Mouse (Mus musculus) forebrain, postnatal 0 days (tissue): ENCODE data around the gene Cnot2. TPM values are rescaled to one million over a fixed set of nuclear protein-coding genes. Genes with fewer than 3 reads are reported as not detected.

ENCODE experiments used
- ATAC-seq: fragments of 200-750 bp; cut with Nextera tagmentation; 2 replicates; pipeline ENCODE4 v1.8.0; 2017; ENCODE audit warnings: mild to moderate bottlenecking, moderate library complexity
- DNase-seq: peaks from one replicate; pipeline ENCODE4 v3.0.0-alpha.2; 2015
- H3K27ac ChIP-seq: fragments of 300-500 bp; sonication (generic); 2 replicates; pipeline ENCODE4 v1.5.1; 2014; ENCODE audit warnings: low read depth, mild to moderate bottlenecking, antibody characterized with exemption, low read length, moderate library complexity, mixed read lengths
- H3K27me3 ChIP-seq: fragments of 300-500 bp; sonication (generic); 2 replicates; pipeline ENCODE4 v1.6.1; 2014; ENCODE audit warnings: mild to moderate bottlenecking, low read length, mixed read lengths; ENCODE audit not compliant: insufficient read depth
- H3K36me3 ChIP-seq: fragments of 300-500 bp; sonication (generic); 2 replicates; pipeline ENCODE4 v1.6.1; 2014; ENCODE audit warnings: mild to moderate bottlenecking, moderate library complexity; ENCODE audit not compliant: insufficient read depth
- H3K4me1 ChIP-seq: fragments of 300-500 bp; sonication (generic); 2 replicates; pipeline ENCODE4 v1.6.1; 2014; ENCODE audit warnings: antibody characterized with exemption; ENCODE audit not compliant: insufficient read depth
- H3K4me2 ChIP-seq: fragments of 300-500 bp; sonication (generic); 2 replicates; pipeline ENCODE4 v1.6.1; 2014; ENCODE audit warnings: low read depth, mild to moderate bottlenecking, moderate library complexity
- H3K4me3 ChIP-seq: fragments of 300-500 bp; sonication (generic); 2 replicates; pipeline ENCODE4 v1.5.1; 2014; ENCODE audit warnings: low read depth, low read length, mixed read lengths
- H3K9ac ChIP-seq: fragments of 300-500 bp; sonication (generic); 2 replicates; pipeline ENCODE4 v1.6.1; 2014; ENCODE audit warnings: mild to moderate bottlenecking
- H3K9me3 ChIP-seq: fragments of 300-500 bp; sonication (generic); 2 replicates; pipeline ENCODE4 v1.6.1; 2016; ENCODE audit warnings: low read length
- CTCF ChIP-seq: sonication (generic); IDR thresholded peaks from 2 replicates; pipeline ENCODE4 v1.5.1; 2016; ENCODE audit warnings: antibody characterized with exemption, control low read depth, low read depth
- WGBS: fragments of 180-500 bp; shearing (Covaris S2); extraction: QIAGEN DNeasy Blood & Tissue Kit; methylation state at CpG from one replicate; pipeline ENCODE4 v1.1.7; 2014; 5-methylcytosine and 5-hydroxymethylcytosine counted together
- polyA plus RNA-seq: library from polyadenylated mRNA; unstranded; fragments of >200 nt; fragmentation: Nextera tagmentation; extraction: Ambion mirVana; gene quantifications from 2 replicates; pipeline ENCODE4 v1.2.1, GENCODE M21; 2015
- total RNA-seq: library from RNA; depleted of rRNA; stranded (reverse); fragments of >200 nt; gene quantifications from 2 replicates; pipeline ENCODE4 v1.2.3, GENCODE M21; 2014

Cnot2 gene
- total and polyA plus RNA-seq, 2 experiments from 2014 or later, result 75.8 to 111 TPM

DNA sequence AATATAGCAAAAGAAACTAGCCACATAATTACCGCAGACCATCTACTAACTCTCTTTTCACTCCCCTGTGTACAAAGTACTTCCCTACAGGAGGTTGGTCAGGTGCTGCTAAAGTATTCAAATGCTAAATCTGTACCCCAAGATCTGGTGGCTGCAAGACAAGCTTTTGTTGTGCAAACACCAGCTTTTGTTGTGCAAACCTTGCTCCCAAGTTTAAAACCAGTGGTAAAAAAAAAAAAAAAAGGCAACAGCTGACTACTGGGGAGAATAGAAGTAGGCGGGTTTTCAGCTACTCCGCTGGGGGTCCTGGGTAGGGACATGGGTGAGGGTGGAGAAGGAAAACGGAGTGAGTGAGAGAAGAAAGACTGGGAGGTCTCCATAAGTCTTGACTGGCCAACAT, 19.1 kb downstream of the Cnot2 start:
- H3K9me3 ChIP-seq, result no peaks in the 10 kb centered on the region
- H3K4me2 ChIP-seq, result no peak overlapping the region
- no peak for TF ChIP-seq CTCF
- no peaks in the 10 kb centered on the region for H3K4me1 ChIP-seq
- H3K4me3 ChIP-seq, result no peak overlapping the region
- no peak overlapping the region for H3K9ac ChIP-seq
- WGBS, result 31% methylated on average over 4 of the region's 4 CpGs
- no peaks in the 10 kb centered on the region for H3K27me3 ChIP-seq
- no peak overlapping the region for H3K27ac ChIP-seq
- no peak for DNase-seq
- no peak for ATAC-seq
- H3K36me3 ChIP-seq, result no peaks in the 10 kb centered on the region

DNA sequence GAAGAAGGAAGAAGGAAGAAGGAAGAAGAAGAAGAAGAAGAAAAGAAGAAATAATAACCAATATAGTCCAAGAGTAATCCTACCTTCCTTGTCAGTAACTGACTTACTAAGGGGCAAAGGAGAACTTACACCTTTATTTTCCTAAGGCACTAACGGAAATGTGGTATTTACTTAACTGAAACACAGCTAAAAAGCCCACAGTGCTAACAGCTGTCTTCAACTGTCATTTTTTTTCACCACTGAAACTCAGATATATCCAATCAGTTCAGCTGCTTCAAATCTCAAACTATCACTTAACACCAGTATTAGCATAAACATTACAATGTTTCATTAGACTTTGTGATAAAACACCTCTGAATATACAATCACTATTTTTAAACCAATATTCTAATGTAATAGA, 22.1 kb downstream of the Cnot2 start:
- Histone ChIP-seq H3K9ac (no peak overlapping the region), H3K4me1 (no peaks in the 10 kb centered on the region), H3K9me3 (no peaks in the 10 kb centered on the region), H3K36me3 (no peaks in the 10 kb centered on the region), H3K27me3 (no peaks in the 10 kb centered on the region), H3K4me3 (no peak overlapping the region), H3K4me2 (no peak overlapping the region), H3K27ac (no peak overlapping the region)
- TF ChIP-seq CTCF, result no peak
- 75% methylated on average over 1 of the region's 1 CpGs for WGBS
- no peak for ATAC-seq
- DNase-seq, result no peak

DNA sequence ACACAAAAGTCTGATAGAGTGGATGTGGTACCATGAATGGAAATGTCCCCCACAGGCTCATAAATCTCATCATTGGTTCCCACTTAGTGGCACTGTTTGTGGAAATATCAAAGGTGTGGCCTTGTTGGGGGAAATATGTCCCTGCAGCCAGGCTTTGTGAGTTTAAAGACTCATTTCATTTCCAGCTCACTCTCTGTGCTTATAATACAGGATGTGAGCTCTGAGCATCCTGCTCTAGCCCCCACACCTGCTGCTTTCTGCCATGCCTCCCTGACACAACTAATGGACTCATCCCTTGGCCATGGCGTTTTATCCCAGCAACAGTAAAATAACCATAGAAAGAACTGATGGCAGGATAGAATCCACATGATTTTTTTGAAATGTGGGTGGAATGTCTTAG, 24.1 kb downstream of the Cnot2 start:
- Histone ChIP-seq H3K36me3 (no peaks in the 10 kb centered on the region), H3K4me2 (no peak overlapping the region), H3K27ac (no peak overlapping the region), H3K4me1 (no peaks in the 10 kb centered on the region), H3K9me3 (no peaks in the 10 kb centered on the region), H3K9ac (no peak overlapping the region), H3K27me3 (no peaks in the 10 kb centered on the region), H3K4me3 (no peak overlapping the region)
- DNase-seq, result no peak
- no peak for TF ChIP-seq CTCF
- ATAC-seq, result no peak
- 98% methylated on average over 1 of the region's 1 CpGs for WGBS

DNA sequence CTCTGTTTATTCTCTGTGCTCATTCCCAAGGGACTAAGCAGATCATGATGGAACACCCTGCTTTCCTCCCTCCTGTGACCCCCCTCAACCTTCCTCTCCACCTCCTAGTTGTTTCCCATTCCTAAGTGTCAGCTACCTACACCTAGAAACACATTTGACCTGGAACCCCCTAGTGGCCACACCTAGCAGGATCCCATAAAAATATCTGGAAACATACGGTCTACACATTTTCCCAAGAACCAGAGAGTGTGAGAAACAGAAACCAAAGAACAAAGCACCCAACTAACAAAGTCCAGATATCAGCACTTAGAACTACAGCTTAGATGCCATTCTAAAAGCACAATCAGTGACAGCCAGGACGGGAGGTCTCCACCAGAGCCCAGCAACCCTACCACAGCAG, 26.9 kb downstream of the Cnot2 start:
- ATAC-seq (no peak), DNase-seq (no peak)
- Histone ChIP-seq H3K27ac (no peak overlapping the region), H3K4me1 (no peaks in the 10 kb centered on the region), H3K27me3 (no peaks in the 10 kb centered on the region), H3K4me3 (no peak overlapping the region), H3K4me2 (no peak overlapping the region), H3K9ac (no peak overlapping the region), H3K36me3 (no peaks in the 10 kb centered on the region), H3K9me3 (no peaks in the 10 kb centered on the region)
- 75% methylated on average over 2 of the region's 2 CpGs for WGBS
- 0 out of 2 replicates have a peak, but pooled peaks have one; percentile 5 for TF ChIP-seq CTCF

DNA sequence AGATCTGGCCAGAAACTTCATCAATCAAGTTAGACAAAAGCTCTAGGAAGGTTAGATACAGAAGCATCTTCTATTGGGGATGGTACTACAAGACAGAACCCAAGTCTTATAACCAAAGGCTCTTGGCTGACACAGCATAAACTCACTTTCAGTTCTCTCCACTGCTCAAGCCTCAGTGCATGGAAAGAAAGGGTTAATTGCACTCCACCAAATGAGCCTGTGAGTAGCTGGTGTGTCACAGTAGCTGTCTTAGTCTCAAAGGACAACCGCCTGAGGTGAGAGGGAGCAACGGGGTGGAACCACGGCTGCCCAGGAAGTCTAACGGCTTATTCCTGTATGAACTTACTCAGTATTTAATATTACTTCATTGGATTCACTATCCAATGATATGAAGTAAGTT, 33.4 kb downstream of the Cnot2 start:
- H3K9me3 ChIP-seq, result no peaks in the 10 kb centered on the region
- no peaks in the 10 kb centered on the region for H3K27me3 ChIP-seq
- no peak overlapping the region for H3K27ac ChIP-seq
- H3K4me1 ChIP-seq, result no peaks in the 10 kb centered on the region
- 0 out of 2 replicates have a peak, but pooled peaks cover 5% of the 10 kb centered on the region for H3K36me3 ChIP-seq
- ATAC-seq, result no peak
- H3K4me3 ChIP-seq, result no peak overlapping the region
- no peak overlapping the region for H3K9ac ChIP-seq
- no peak for DNase-seq
- WGBS, result 18% methylated on average over 4 of the region's 4 CpGs
- TF ChIP-seq CTCF, result no peak
- no peak overlapping the region for H3K4me2 ChIP-seq

DNA sequence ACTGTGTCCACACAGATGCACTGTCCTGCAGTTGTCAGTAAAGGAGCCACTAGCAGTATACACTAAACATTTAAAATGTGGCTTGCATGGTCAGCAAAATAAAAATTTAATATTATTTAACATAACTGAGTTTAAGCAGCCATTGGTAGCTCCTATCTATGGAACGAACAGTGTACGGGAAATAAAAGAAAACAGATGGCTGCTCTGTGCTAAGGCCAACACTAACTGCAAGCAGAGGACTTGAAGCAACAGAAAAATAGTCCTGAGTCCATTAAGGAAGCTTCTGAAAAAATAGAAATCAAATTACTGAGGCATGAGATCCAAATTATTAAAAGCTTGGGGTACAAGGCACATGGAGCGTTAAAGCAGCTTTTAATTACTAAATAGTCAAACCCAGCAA, 35.1 kb downstream of the Cnot2 start:
- no peak for DNase-seq
- no peaks in the 10 kb centered on the region for H3K9me3 ChIP-seq
- no peaks in the 10 kb centered on the region for H3K4me1 ChIP-seq
- H3K4me2 ChIP-seq, result no peak overlapping the region
- 63% methylated on average over 3 of the region's 3 CpGs for WGBS
- TF ChIP-seq CTCF, result no peak
- H3K36me3 ChIP-seq, result 0 out of 2 replicates have a peak, but pooled peaks cover 5% of the 10 kb centered on the region
- no peak overlapping the region for H3K9ac ChIP-seq
- H3K27ac ChIP-seq, result no peak overlapping the region
- H3K4me3 ChIP-seq, result no peak overlapping the region
- no peak for ATAC-seq
- H3K27me3 ChIP-seq, result no peaks in the 10 kb centered on the region

DNA sequence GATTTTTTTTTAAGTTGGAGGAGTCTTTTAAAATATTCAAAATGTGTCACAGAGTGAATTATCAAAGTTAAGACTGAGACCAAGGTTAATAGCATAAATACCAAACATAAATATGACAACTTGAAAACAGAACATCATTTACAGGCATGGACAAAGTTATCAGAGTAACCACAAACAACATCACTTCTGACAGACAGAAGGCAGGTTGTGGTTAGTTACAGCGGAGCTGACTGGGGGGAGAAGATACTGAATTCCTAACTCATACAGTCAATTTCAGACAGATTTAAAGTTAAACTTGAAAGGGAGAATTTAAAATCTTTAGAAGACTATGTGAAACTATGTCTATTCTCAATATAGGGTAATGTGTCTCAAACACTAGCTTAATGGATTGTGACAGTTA, 38.2 kb downstream of the Cnot2 start:
- H3K4me3 ChIP-seq, result no peak overlapping the region
- no peak overlapping the region for H3K27ac ChIP-seq
- H3K27me3 ChIP-seq, result no peaks in the 10 kb centered on the region
- 89% methylated on average over 1 of the region's 1 CpGs for WGBS
- H3K4me1 ChIP-seq, result no peaks in the 10 kb centered on the region
- DNase-seq, result no peak
- H3K4me2 ChIP-seq, result no peak overlapping the region
- H3K9ac ChIP-seq, result no peak overlapping the region
- TF ChIP-seq CTCF, result no peak
- H3K9me3 ChIP-seq, result no peaks in the 10 kb centered on the region
- no peak for ATAC-seq
- H3K36me3 ChIP-seq, result 0 out of 2 replicates have a peak, but pooled peaks cover 5% of the 10 kb centered on the region

DNA sequence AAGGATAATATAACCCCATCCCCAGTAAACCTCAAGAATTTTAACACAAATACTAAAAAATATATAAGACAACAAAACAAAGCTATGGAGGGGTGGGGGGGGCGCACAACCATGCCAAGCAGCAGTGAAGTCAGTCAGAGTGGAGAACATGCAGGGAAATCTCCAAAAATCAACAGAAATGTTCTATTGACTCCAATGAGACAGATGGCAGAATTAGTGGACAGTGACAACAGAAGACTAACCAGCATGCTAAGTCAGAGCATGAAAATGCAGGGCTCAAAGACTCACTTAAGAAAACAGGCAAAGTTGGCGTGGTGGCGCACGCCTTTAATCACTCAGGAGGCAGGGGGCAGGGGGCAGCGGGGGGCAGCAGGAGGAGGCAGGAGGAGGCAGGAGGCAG, 40.6 kb downstream of the Cnot2 start:
- TF ChIP-seq CTCF, result no peak
- H3K27ac ChIP-seq, result no peak overlapping the region
- ATAC-seq (no peak), DNase-seq (no peak)
- no peaks in the 10 kb centered on the region for H3K9me3 ChIP-seq
- H3K27me3 ChIP-seq, result no peaks in the 10 kb centered on the region
- no peak overlapping the region for H3K4me2 ChIP-seq
- H3K9ac ChIP-seq, result no peak overlapping the region
- no peaks in the 10 kb centered on the region; the same call in 1 of the 2 replicates for H3K4me1 ChIP-seq
- 88% methylated on average over 5 of the region's 5 CpGs for WGBS
- no peaks in the 10 kb centered on the region for H3K36me3 ChIP-seq
- no peak overlapping the region for H3K4me3 ChIP-seq
